Mouse (Mus musculus) liver, postnatal 0 days (tissue): ENCODE results near the gene Lpcat1. TPM values are rescaled to one million over a fixed set of nuclear protein-coding genes. Genes with fewer than 3 reads are reported as not detected.

ENCODE experiments used
- ATAC-seq: fragments of 200-750 bp; cut with Nextera tagmentation; 2 replicates; pipeline ENCODE4 v1.8.0; 2017; ENCODE audit warnings: mild to moderate bottlenecking, moderate library complexity
- DNase-seq: peaks from one replicate; pipeline ENCODE4 v3.0.0-alpha.2; 2016
- H3K27ac ChIP-seq: fragments of 300-500 bp; sonication (generic); 2 replicates; pipeline ENCODE4 v1.5.1; 2014; ENCODE audit warnings: antibody characterized with exemption, moderate library complexity, mild to moderate bottlenecking, low read depth
- H3K27me3 ChIP-seq: fragments of 300-500 bp; sonication (generic); 2 replicates; pipeline ENCODE4 v1.6.1; 2014; ENCODE audit warnings: low read length, control low read depth, mixed read lengths; ENCODE audit not compliant: insufficient read depth
- H3K36me3 ChIP-seq: fragments of 300-500 bp; sonication (generic); replicated peaks from 2 replicates; pipeline ENCODE4 v1.6.1; 2014; ENCODE audit warnings: mild to moderate bottlenecking, control low read depth, low read length, moderate library complexity, mixed read lengths; ENCODE audit not compliant: insufficient read depth
- H3K4me1 ChIP-seq: fragments of 300-500 bp; sonication (generic); 2 replicates; pipeline ENCODE4 v1.6.1; 2014; ENCODE audit warnings: antibody characterized with exemption, mild to moderate bottlenecking, control low read depth; ENCODE audit not compliant: insufficient read depth
- H3K4me2 ChIP-seq: fragments of 300-500 bp; sonication (generic); 2 replicates; pipeline ENCODE4 v1.6.1; 2014; ENCODE audit warnings: low read depth, mild to moderate bottlenecking, low read length, moderate library complexity, mixed read lengths
- H3K4me3 ChIP-seq: fragments of 300-500 bp; sonication (generic); 2 replicates; pipeline ENCODE4 v1.5.1; 2014; ENCODE audit warnings: low read depth, low read length
- H3K9ac ChIP-seq: fragments of 300-500 bp; sonication (generic); replicated peaks from 2 replicates; pipeline ENCODE4 v1.6.1; 2014; ENCODE audit warnings: mild to moderate bottlenecking, moderate library complexity
- H3K9me3 ChIP-seq: fragments of 300-500 bp; sonication (generic); 2 replicates; pipeline ENCODE4 v1.6.1; 2016; ENCODE audit warnings: mild to moderate bottlenecking, control low read depth, low read length, mixed read lengths
- CTCF ChIP-seq: sonication (generic); IDR thresholded peaks from 2 replicates; pipeline ENCODE4 v1.5.1; 2016; ENCODE audit warnings: antibody characterized with exemption, low read depth
- EP300 ChIP-seq: IDR thresholded peaks from 2 replicates; pipeline ENCODE4 v1.6.1; 2016; ENCODE audit warnings: antibody characterized with exemption, low read depth, mild to moderate bottlenecking
- WGBS: fragments of 180-500 bp; shearing (Covaris S2); extraction: QIAGEN DNeasy Blood & Tissue Kit; methylation state at CpG from one replicate; pipeline ENCODE4 v1.1.7; 2014; ENCODE audit not compliant: insufficient replicate concordance; 5-methylcytosine and 5-hydroxymethylcytosine counted together
- polyA plus RNA-seq: library from polyadenylated mRNA; unstranded; fragments of >200 nt; fragmentation: Nextera tagmentation; extraction: Ambion mirVana; gene quantifications from 2 replicates; pipeline ENCODE4 v1.2.1, GENCODE M21; 2015

The Lpcat1 gene
- polyA plus RNA-seq, 1 experiment from 2014 or later: 32.4 TPM

- Histone ChIP-seq H3K9me3 (no peaks in the 10 kb centered on the region), H3K4me2 (peak overlapping the region; percentile 77), H3K36me3 (peaks cover 22% of the 10 kb centered on the region; the same call in 1 of the 2 replicates), H3K9ac (peak overlapping the region; percentile 34), H3K27me3 (no peaks in the 10 kb centered on the region), H3K27ac (peak overlapping the region; percentile 93), H3K4me1 (peaks cover 66% of the 10 kb centered on the region), H3K4me3 (no peak overlapping the region)
- ATAC-seq (no peak), DNase-seq (no peak)
- WGBS: 48% methylated on average over 3 of the region's 3 CpGs
- peak; percentile 68 for TF ChIP-seq CTCF
- TF ChIP-seq EP300: no peak
These were observed 5.5 kb downstream of the Lpcat1 start for GRCm38 (mm10) chr13:73472481-73472880.

- H3K4me3 ChIP-seq: no peak overlapping the region
- peaks cover 74% of the 10 kb centered on the region for H3K4me1 ChIP-seq
- ATAC-seq (no peak), DNase-seq (no peak)
- H3K27me3 ChIP-seq: no peaks in the 10 kb centered on the region
- 83% methylated on average over 2 of the region's 2 CpGs for WGBS
- H3K4me2 ChIP-seq: peak overlapping the region; percentile 77
- H3K9me3 ChIP-seq: no peaks in the 10 kb centered on the region
- peak overlapping the region; percentile 93 for H3K27ac ChIP-seq
- TF ChIP-seq EP300: no peak
- no peak for TF ChIP-seq CTCF
- peaks cover 22% of the 10 kb centered on the region; the same call in 1 of the 2 replicates for H3K36me3 ChIP-seq
- peak overlapping the region; percentile 48 for H3K9ac ChIP-seq
These were observed 6.7 kb downstream of the Lpcat1 start for GRCm38 (mm10) chr13:73473746-73474145.

- Histone ChIP-seq H3K9ac (peak overlapping the region; percentile 48), H3K4me1 (peaks cover 78% of the 10 kb centered on the region), H3K4me2 (peak overlapping the region; percentile 59; the same call in 1 of the 2 replicates), H3K9me3 (no peaks in the 10 kb centered on the region), H3K27ac (peak overlapping the region; percentile 93), H3K36me3 (peaks cover 22% of the 10 kb centered on the region; the same call in 1 of the 2 replicates), H3K27me3 (no peaks in the 10 kb centered on the region), H3K4me3 (no peak overlapping the region)
- 73% methylated on average over 6 of the region's 6 CpGs for WGBS
- DNase-seq (no peak), ATAC-seq (no peak)
- TF ChIP-seq EP300 (no peak), CTCF (no peak)
These were observed 7.2 kb downstream of the Lpcat1 start for GRCm38 (mm10) chr13:73474163-73474562.

- peak; percentile 57 for DNase-seq
- Histone ChIP-seq H3K9ac (peak overlapping the region; percentile 57), H3K27me3 (no peaks in the 10 kb centered on the region), H3K27ac (peak overlapping the region; percentile 93), H3K9me3 (no peaks in the 10 kb centered on the region), H3K4me2 (peak overlapping the region; percentile 59), H3K4me3 (no peak overlapping the region), H3K4me1 (peaks cover 78% of the 10 kb centered on the region), H3K36me3 (peaks cover 18% of the 10 kb centered on the region; the same call in 1 of the 2 replicates)
- TF ChIP-seq CTCF (no peak), EP300 (peak; percentile 99)
- peak; percentile 95 for ATAC-seq
- 61% methylated on average over 12 of the region's 12 CpGs for WGBS
These were observed 8.3 kb downstream of the Lpcat1 start for GRCm38 (mm10) chr13:73475058-73475980.

- Histone ChIP-seq H3K27ac (peak overlapping the region; percentile 93), H3K4me1 (peaks cover 70% of the 10 kb centered on the region), H3K36me3 (peaks cover 11% of the 10 kb centered on the region; the same call in 1 of the 2 replicates), H3K4me3 (no peak overlapping the region), H3K9ac (no peak overlapping the region; the same call in 1 of the 2 replicates), H3K27me3 (no peaks in the 10 kb centered on the region), H3K4me2 (peak overlapping the region; percentile 41; the same call in 1 of the 2 replicates), H3K9me3 (no peaks in the 10 kb centered on the region)
- no peak for DNase-seq
- no peak for TF ChIP-seq EP300
- no peak for TF ChIP-seq CTCF
- no peak for ATAC-seq
- WGBS: 60% methylated on average over 5 of the region's 5 CpGs
These were observed 9.3 kb downstream of the Lpcat1 start for GRCm38 (mm10) chr13:73476259-73476658.

GRCm38 (mm10) chr13:73476796-73477195 is 9.8 kb downstream of the Lpcat1 start:
- H3K27me3 ChIP-seq: no peaks in the 10 kb centered on the region
- no peaks in the 10 kb centered on the region for H3K9me3 ChIP-seq
- peaks cover 72% of the 10 kb centered on the region for H3K4me1 ChIP-seq
- ATAC-seq (no peak), DNase-seq (no peak)
- no peak overlapping the region for H3K9ac ChIP-seq
- no peak overlapping the region for H3K4me2 ChIP-seq
- H3K4me3 ChIP-seq: no peak overlapping the region
- H3K27ac ChIP-seq: peak overlapping the region; percentile 93
- H3K36me3 ChIP-seq: peaks cover 11% of the 10 kb centered on the region; the same call in 1 of the 2 replicates
- WGBS: 77% methylated on average over 8 of the region's 8 CpGs
- TF ChIP-seq EP300 (no peak), CTCF (no peak)
